Mouse (Mus musculus) ovary, adult 18-20 months (tissue): ENCODE measurements at regions not wholly inside any gene's neighbourhood (a gene's known extent, or its start where the extent isn't known, plus 50 kb on each side); places are given as distances from the start of the nearest gene placed in this dataset.
A peak's percentile ranks its signal among the peaks of the same experiment; 100 is the strongest.
"Not testable (repeated sequence)": the region's sequence is repeated elsewhere in the genome, so short reads cannot be mapped to it uniquely, and the experiment has no call there.

Experiments used
- DNase-seq: peaks from one replicate; pipeline ENCODE4 v3.0.0; 2022; ENCODE audit warnings: low spot score, mixed read lengths

DNA sequence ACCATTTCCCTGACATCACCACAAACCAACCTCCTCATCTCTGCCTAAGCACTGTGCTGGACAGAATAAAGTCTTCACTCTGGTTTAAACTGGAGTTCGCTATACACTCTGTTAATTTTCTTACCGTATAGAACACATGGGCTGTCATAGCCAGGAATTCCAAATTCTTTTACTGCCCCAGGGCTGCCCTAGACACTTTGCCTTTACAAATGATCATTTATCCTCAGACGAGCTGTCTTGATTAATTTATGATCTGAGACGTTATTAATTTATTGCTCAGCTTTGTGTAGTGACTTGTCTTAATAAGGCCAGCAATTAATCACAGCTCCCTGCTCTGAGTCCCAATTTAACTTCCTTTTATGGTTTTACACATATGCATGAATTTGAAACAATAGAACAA is 125.2 kb upstream of the Lnx1 start:
- no peak for DNase-seq

DNA sequence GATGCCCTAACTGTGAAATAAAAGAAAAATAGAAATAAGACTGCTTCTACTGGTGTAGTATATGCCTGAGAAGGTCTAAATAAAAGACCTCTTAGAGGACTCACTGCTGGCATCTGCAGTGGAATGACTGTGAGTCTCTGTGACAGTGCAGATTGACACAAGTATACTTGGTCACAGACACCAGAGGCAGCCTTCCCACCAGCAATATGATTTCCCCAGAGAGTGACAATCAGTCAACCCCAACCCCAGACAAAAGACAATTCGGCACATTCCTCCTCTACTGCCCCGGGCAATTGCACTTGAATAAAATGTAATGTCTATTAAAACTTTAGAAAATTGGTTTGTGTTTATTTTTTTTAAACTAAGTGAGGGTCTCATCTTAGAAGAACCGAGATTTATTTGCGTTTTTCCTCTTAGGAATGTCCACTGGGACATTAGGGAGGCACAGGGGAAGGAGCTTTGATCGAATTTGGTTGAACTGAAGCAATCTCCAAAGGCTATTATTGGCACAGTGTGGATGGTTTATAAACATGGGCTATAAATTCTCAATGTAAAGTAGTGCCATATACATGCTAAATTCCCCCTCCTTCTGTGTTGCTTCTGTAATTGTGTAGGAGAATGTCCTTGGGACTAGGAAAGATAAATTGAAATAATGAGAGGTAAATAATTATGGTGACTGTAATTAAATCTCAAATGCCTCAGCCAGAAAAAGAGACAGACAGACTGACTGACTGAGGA is 123.0 kb upstream of the Lnx1 start:
- DNase-seq, result no peak

DNA sequence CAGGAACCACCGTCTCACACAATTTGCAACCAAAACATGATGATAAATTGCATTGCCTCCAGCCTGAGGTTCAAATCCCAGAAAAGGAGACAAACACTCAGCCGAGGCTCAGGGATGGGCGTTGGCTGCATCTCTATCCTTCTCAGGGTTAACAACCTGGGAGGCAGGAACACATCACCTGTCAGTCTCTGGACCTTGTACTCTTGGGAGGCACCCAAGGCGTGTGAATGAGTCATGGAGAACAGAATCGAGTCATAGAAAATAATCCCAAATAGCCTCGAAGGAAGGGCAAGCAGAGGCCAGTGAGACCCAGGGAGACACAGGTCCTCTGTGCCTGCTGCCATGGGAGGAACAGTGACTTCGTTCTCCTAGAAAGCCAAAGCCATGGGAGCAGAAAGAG is 121.0 kb upstream of the Lnx1 start:
- no peak for DNase-seq

DNA sequence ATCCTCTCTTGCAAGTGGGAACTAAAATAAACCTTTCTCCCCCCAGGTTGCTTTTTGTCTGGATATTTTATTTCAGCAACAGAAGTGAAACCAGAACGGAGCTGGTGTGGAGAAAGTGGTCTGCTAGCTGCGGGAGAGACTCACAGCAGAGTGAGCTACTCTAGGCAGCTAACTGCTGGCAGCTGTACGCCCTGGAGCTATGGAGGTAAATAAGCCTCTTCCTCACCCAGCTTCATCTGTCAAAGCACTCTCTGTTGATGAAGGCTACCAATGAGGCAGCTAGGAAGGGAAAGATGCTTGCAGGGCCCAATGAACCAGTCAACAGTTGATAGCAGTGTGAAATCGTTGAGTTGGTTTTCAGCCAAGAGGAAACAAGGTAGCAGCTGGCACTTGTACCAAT is 119.3 kb upstream of the Lnx1 start:
- no peak for DNase-seq

DNA sequence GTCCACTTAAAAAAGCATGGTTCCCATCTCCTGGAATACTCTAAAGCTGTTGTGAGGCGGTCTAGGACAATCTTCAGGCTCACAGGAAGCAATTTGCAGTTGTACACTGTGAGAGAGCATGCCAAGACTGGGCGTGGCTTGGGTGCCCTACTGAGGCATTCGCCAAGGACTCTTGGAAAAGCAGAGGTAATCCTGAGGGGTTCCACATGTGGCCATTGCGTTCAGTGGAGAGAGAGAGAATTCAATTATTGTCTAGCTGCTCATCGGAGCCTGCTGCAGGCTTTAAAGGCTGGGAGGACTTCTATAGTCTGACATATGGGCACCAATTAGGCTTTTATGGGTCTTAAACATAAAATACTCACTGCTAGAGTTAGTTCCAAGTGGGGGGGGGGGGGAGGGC is 113.8 kb upstream of the Lnx1 start:
- DNase-seq, result no peak

DNA sequence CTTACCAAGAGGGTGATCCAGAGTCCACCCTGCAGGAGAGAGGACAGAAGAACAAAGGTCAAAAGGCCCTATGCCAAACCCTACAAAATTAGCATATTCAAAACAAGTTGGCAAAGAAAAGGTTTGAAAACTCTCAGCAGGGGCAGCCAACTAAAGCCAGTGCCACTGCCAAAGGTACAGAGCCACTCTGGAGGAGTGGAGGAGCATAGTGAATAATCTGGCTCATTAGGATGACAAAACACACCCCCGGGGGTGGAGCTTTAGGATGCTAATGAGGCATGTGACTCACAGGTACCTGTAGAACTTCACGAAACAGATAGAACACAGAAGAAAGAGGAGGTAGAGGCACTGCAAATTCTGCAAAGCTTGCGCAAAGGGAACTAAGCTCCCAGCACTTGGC is 110.7 kb upstream of the Lnx1 start:
- no peak for DNase-seq

DNA sequence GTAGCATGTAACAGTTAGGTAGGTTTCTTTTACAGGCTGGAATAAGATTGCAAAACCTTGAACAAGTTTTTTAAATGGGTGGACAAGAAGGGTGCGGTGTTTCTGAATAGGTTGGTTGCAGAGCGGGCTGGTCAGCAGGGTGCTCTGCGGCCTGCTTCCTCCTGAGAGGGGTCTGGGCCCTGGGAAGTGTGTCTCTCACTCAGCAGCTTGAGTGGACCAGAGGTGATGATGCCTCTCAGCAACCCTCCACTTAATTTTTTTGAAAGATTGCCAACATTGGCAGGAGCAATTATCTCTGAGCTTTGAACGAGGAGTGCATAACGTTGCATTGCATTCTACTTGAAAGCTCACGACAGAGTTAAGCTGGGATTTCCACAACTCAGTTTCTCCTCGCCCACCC is 108.3 kb upstream of the Lnx1 start:
- no peak for DNase-seq

DNA sequence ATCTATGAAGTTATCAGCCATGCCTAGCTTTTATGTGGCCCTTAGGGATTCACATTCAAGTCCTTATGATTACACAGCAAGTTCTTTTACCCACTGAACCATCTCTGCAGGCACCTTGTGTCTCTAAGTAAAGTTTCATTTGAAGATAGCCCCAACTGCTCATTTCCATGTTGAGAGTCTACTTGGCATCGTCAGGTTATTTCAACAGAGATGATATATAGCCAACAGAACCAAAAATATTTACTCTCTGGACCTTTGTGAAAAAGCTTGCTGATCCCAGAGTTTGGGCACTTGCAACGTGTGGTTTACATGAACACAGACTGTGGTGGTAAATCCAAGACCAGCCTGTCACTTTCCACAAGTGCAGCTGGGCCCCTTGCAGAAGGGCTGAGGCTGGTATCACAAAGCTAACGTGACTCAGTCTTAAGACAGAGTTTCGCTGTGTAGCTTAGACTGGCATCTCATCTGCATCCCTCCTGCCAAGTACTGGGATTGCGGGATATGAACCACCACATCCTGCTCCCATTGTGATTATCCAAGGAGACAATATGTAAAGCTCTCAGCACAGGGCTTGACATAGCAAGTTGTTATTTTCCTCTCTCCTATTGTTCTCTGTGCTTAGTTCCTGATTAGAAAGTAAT is 105.0 kb upstream of the Lnx1 start:
- DNase-seq, result no peak

DNA sequence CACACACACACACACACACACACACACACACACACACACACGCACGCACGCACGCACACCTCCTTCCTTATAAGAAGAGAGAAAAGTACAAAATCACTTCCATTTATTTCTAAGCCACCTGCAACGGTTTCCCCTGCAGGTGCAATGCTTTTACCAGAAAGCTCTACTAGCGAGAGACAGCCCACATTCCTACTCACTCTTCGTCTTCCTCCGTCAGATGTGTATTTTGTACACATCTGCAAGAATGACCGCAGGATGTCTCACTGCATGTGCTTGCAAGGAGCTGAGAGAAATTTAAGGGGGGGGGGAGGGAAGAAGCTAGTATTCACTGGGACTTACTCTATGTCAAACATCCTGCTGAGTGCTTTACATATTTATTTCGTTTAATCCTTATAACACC is 99.2 kb upstream of the Lnx1 start:
- DNase-seq, result no peak

DNA sequence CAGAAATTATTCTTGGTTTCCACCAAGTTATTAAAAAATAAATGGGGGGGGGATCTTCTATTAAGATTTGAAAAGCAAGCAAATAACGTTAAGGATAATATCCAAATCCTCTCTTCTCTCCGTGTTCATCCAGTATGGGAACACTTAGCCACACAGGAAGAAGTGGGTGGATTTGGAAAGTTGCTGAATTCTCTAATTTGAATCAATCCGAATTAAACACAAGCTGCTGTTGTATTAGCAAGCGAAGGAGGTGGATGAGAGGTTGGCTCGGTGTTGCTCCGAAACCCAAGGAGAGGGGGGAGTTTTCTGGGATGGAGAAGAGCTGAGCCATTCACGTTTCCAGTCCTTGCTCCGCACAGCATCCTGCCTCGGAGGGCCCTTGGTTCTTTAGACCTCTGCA is 97.6 kb upstream of the Lnx1 start:
- no peak for DNase-seq

DNA sequence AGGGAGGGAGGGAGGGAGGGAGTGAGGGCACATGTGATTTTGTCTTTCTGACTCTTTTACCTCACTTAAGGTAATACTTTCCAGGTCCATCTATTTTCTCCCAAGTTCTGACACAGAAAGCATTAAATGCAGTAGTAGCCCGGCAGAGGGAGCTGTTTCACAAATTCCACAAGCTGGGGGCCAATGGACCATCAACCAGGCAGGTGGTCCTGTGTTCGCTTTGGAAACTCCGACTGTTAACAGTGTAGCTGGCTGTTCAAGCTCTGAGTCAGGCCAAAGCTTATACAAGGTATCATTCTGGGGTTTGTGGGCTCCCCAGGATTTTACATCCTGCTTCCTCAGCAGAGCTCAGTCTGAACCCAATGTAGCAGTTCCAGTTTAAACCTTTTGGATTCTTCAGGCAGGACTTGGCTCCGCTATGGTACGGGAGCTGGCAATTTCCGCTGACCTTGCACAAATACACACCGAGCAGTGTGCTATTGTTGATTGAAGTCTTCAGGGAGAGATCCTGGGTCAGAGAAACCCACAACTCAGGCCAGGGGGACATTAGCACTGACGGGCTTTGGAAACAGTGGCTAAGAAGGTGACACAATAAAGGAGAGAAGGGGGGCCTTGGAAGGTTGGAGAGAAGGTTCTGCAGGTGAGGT is 93.8 kb upstream of the Lnx1 start:
- no peak for DNase-seq

DNA sequence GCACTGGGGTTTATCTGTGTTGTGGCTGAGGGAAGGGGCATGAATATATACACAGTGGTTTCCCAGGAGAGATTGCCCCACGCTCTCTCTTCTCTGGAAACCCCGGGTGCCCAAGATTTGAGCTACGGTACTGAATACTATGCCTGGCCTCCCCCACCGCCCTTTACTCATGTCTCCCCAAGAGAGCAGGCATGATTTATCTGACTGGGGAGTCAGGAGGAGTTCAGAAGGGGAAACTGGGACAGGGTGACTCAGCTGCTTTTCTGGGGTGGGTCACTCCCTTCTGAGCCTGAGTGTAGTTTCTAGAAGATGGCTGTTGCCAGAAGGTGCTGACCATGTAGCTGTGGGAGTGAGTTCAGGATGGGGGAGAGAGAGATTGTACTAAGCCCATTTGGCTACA is 92.0 kb upstream of the Lnx1 start:
- DNase-seq, result peak; percentile 48

DNA sequence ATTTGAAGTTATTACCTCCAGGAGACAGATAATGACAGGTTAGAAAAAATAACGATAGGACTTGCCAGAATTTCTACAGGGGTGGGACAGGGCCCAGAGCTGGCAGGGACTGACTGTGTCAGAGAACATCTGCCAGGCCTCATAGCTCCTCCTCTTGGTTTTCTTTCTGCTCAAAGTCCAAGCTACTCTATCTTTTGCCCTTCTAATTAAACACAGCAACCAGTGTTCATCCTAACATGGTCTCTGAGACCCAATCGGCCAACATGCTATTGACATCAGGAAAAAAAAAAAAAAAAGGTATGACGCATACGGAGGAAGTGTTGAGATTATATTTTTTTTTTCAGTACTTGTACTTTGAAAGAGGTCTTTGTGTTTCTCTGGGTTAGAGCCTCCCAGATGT is 90.7 kb upstream of the Lnx1 start:
- no peak for DNase-seq

DNA sequence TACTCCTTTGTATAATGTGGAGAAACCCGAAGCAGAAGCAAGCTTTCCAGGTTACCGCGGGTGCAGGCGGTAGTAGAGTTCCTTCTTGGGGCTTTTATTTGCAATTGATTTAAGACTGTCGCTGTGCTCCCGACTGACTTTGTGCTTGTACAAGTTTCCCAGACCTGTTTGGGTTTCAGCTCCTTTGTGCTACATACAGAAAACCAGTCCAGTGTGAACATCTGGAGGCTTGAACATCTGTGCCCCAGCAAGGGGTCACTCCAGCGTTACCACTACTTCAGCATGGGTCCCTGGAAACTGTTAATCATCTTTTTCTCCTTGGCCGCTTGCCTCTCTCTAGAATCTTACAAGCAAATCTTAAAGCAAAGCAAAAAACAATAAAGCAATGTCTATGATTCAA is 90.2 kb upstream of the Lnx1 start:
- no peak for DNase-seq

DNA sequence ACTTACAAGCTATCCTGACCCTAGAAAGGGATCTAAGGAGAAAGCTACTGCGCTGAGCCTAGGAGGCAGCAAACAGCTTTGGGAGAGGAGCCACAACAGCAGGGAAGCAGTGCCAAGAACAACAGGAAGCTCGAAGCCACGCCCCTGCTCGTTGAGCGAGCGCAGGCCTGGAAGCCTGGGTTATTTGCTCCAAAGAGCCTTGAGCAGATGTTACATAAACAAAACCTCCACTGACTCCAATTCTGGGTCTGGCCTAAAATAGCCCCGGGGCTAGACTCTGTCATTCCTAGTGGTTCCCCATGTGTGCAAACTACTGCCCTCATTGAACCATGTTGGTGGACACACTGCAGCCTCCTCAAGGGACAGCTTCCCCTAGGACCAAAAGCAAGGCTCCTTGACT is 89.6 kb upstream of the Lnx1 start:
- peak; percentile 90 for DNase-seq

DNA sequence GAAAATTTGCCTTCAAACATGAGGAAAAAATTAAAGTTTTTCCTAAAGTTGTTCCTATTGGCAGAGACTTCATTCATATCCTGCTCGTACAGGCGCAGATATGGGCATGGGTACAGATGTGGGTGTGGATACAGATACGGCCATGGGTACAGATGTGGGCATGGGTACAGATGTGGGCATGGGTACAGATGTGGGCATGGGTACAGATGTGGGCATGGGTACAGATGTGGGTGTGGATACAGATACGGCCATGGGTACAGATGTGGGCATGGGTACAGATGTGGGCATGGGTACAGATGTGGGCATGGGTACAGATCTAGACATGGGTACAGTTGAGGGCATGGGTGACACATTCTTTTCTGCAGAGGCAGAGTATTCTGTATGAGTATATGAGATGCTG is 87.8 kb upstream of the Lnx1 start:
- not testable (repeated sequence) for DNase-seq

DNA sequence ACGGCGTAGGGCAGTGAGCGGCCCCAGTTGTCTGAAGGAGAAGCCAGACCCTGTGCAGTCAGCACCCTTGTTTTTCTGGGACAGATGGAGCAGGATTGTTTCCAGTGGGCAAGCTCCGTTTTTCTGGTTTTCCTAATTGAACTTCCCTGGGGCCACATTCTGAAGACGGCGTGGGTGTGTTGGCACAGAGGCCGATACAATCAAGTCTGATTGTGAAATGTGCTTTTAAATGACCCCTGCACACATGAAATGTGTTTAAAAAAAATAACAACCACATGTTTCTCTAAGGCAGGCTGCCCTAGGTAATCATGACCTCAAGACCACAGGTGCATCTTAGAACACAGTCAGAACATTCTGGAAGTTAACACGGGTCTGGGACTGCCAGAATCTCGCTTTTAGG is 81.2 kb upstream of the Lnx1 start:
- DNase-seq, result no peak

DNA sequence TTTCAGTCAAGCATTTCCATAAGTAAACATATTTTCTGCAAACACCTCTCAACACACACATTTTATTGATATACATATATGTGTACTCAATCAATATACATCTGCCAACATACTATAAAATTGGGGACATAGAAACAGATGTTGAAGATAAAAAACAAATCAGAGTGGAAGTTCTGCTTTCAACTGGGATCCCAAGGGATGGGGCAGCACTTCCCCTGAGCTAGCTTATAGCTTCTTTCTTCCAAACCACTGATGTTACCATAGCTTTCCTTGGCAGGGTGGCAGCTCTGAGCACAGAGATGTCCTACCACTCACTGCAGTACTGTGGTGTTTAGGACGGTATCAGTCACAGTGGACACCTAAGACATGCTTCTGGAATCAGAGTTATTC is 75.4 kb upstream of the Lnx1 start:
- no peak for DNase-seq

DNA sequence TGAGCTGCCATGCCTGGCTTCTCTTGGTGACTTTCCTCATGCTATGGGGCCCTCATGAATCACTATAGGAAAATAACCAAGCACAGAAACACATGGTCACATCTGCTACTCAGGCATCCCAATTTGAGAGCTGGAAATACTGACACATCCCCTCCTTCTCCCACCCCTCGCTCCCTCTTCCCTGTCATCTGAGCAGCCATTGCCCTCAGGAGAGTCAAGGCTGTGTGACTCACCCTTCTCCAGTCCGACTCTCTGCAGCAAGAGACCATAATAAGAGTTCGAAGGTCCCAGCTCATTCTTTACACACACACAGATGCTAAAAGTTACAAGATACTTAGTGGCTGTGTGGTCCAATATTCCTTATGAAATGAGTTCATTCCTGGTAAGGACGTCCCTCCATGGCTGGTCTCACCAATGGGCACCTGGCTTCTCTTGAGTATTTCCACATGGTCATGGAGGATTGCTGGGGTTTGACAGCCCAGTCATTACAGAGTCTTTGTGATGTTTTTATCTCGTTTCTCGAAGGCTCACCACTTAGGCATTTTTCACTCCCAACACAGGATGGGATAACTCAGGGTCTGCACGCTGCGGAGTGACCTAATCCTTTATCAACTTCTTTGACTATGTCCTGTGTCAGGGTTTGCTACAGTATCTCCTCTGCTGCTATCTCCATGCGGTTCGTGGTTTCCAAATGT is 74.8 kb upstream of the Lnx1 start:
- DNase-seq, result no peak

DNA sequence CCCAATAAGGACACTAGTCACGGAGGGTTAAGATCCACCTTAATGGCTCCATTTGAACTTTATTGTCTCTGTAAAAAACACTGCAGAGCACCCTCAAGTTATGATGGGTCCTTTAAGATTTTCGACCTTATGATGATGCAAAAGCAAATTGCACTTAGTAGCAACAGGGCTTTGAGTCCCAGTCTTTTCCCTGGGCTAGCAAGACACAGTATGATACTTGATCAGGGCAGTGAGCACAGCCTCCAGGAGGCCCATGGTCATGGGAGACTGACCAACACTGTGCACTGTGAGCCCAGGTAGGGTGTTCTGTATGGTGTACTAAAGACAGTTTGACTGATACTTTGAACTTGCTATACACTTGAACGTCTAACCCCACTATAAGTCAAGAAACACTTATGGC is 73.4 kb upstream of the Lnx1 start:
- no peak for DNase-seq

DNA sequence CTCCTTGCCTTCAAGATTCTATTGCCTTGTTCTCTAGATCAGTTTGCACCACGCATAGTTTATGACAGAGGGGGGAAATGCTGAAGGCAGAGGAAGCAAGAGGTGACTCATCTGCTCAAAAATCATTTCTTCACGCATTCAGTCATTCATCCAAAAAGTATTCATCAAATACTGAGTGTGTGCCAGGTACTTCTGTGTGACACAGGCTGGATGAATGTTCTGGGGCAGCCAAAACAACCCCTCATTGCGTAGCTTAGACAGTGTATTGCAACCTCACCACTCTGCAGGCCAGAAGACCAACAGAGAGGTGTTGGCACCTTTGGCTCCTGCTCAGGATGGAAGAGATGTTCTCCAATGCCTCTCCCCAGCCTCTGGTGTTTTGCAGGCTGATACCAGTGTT is 72.9 kb upstream of the Lnx1 start:
- DNase-seq, result no peak

DNA sequence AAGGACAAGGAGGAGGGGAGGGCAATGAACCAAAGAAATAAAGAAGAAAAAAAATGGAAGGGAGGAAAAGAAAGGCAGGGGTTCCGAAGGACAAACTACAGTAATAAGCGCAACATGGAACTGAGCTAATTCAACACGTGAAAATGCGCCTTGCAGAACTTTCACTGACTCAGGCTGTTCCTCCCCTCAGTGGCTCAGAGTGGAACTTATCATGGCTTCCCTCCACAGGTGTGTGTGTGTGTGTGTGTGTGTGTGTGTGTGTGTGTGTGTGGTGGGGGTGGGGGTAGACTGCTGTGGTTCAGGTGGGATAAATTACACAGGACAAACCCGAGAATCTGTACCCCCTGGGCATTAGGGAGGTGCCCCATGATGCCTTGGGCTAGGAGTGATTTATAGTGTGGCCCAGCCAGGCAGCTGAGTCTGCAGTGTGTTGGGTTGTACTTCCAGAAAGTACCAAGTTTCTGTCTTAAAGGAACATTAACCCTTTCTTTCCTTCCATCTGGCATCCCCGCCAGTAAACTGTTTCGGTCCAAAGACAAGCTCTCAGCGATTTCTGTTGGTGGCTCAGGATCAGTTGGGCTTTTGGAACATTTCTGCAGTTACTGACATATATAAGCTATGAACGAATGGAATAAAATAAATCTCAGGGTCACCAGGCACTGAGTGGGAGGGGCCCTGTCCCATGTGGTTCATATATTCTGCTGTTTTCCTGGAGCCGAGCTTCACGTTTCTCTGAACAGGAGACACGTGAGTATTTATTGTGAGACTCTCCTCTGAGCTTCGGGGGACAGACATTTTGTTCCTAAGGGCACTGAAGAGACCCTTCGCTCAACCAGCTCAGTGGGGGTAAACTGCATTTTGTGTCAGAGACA is 71.1 kb upstream of the Lnx1 start:
- DNase-seq, result no peak
